Mouse (Mus musculus) cerebellum, adult 18-20 months (tissue): ENCODE data around the gene Igfn1.

Experiments used
- DNase-seq, 2 experiments: peaks; one replicate each; pipeline ENCODE4 v3.0.0; 2021

The Igfn1 gene

DNA sequence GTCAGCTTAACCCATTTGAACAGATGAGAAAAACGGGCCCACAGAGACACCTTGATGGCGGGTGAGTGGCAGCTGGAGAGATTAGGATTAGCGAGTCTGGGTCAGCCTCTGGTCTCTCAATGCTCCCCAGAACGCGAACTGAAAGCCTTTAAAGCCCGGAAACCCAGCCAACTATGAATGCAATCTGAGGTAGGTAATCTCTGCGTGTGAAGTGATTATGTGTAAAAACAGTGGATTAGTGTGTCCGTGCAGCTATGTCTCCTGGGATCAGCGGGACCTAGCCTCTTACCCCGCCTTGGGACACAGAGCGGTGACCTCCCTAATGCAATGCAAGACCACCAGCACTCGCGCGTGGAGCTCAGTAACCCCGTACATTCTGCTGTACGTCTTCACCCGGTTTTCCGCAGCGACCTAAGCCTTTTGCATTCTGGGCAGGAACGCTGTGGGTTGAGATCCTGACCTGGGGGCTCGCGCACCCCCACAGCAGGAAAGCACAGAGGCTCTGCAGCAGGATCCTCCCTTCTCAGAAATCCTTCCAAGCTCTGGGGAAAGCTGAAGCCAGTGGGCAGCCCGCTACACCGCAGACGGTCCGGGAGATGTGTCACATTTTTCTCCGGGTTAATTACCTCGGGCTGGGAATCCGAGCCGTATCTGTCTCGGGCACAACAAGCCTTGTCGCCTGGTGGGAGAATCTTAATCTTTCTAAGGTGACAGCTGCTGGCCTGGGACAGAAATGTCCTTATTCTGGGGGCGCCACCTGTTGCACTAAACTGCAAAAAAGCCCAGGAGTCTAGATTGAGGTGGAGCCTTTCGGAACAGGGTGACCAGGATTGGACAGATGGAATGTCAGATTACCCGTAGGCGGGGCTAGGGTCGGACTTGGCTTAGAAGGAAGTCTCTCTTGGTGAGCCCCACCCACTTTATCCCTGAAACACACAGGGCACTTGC is 1.3 kb upstream of the Igfn1 start, which contains the start of gene Tmem9:
Gene Tmem9, plus strand, starts transcription at position 940 of the 948 bp plus-strand sequence.
- peak; percentile 26 to 35 for DNase-seq

DNA sequence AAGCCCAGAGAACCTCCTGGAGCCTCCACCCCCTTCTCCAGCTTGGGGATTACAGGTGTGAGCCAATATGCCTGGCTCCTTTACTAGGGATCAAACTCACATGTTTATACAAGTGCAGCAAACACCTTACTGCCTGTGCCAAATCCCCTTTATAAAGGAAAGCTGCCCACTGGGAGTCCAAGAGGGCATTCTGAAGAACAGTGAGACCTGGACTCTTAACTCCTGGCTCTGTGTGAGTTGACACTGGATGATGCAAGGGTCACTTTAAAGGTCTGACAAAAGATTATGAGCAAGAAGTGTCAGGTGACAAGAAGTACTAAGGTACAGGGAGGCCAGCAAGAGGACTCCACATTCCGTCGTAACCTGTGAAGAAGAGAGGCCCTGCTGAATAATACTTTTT is 4.7 kb downstream of the Igfn1 start:
- DNase-seq, result no peak

DNA sequence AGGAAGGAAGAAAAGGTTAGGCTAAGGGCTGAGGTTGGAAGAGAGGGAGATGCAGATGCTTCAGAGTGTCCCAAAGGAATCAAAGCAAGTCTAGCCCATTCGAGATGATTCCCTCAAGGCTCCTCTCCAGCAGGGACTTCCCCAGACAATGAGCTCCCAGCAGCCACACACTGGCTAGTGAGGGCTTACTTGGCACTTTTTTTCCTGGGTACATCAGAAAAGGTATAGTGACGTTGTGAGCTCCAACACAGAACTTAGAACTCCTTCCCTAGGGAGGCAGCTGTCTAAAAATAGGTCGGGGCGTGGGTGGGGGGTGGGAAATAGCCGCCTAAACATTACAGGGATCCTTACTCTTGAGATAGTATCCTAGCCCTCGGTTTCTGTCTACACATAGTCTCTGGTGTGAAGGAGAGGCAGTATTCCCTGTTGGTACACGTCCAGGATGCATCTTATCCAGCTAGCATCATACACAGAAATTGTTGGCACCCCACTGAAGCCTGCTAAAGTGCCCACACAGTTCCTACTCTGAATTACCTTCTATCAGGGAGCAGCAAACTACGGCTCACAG is 6.3 kb downstream of the Igfn1 start:
- no peak for DNase-seq

DNA sequence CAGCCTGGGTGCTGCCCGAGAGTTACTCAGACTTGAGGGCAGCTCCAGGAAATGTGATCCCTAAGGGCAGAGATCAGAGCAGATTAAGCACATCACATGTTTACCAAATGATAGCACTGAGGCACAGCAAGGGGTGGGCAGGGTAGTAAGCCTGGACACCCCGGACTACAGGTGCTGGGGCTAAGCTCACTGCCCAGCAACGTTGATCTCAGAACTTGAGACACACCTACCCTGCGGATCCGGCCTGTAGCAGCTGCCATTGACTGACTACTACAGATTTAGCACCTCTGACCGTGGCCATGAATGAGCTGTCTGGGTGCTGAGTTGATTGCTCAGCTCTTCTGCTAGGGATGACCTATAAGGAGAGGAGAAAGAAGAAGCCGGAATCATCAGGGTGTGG is 8.6 kb downstream of the Igfn1 start:
- no peak for DNase-seq

DNA sequence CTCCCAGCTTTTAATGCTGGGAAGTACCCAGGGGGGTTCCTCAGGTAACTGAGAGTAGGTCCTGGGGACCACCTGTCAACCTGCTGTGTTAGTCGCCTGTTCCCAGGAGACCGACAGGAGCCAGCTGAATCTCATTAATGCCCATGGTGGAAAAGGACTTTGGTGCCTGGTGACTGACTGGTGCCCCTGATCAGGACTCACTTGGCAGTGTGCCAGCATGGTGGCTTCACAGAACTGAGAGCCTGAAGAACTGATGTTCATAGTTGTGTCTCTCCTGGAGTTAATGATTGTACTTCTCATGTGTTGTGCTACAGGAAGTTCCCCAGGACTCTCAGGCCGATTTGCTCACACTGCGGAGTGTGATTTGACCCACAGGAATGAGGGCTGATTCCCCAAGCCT is 12.7 kb downstream of the Igfn1 start:
- no peak for DNase-seq

DNA sequence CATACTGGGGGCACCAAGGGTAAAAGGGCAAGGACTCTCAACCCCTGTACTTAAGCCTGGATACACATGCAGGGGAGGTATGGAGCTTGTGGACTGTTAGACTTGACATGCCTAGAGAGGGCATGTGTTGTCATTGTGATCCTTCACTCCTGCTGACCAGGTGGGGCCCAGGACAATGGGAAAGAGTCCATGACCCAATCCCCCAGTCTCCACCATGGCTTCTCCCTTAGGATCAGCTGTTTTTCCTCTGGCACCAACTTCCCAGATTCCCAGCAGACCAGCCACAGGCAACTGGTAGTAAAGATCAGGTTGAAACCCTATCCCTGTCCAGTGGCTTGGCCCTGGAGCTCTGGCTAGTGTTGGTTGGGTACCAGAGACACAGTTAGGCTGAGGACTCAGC is 16.3 kb downstream of the Igfn1 start:
- DNase-seq, result no peak

GRCm38 (mm10) chr1:135984105-135984504 is 22.0 kb downstream of the Igfn1 start:
- DNase-seq, result no peak

DNA sequence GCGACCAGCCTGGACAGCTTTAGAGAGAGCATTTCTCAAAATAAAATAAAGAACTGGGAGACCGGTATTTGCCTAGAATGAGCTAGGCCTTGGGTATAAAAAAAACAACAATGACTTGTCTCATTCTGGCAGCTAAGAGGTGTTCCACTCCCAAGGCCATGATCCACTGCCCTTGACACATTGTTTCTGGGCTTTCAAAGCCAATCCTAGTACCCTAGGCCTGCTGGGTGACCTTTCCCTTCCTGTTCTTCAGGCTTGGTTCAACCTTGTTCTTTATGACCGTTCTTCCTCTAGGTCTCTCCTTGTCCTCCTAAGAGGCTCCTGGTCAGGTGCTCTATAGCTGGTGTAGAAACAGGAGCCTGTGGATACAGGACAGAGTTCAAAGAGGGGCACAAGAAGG is 33.6 kb downstream of the Igfn1 start:
- no peak for DNase-seq

GRCm38 (mm10) chr1:135970486-135970885 is 35.7 kb downstream of the Igfn1 start:
- DNase-seq, result peak; percentile 79 to 83

DNA sequence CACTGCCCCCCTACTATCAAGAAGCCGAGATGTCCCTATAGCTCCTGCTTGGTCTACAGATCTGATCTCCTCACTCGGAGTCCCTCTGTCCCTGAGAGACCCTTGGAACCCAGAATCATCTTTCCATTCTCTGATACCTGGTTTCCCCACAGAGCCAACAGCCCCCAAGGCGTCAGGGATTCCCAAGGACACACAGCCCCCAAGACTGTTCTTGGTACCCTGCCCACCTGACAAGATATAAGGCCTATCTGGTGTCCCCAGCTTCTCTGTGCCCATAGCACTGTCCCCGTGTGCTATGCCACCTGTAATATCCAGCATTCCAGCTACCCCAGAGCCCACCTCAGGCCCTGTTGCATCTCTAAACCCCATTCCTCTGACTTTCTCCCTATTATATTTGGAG is 38.4 kb downstream of the Igfn1 start:
- DNase-seq, result no peak

- DNase-seq, result no peak
These were observed 41.6 kb downstream of the Igfn1 start for GRCm38 (mm10) chr1:135964561-135964960.

GRCm38 (mm10) chr1:135963177-135963576 is 43.0 kb downstream of the Igfn1 start:
- no peak for DNase-seq

- peak in 1 of 2 experiments; percentile 39 for DNase-seq
These were observed 47.7 kb downstream of the Igfn1 start for GRCm38 (mm10) chr1:135958483-135958882.

DNA sequence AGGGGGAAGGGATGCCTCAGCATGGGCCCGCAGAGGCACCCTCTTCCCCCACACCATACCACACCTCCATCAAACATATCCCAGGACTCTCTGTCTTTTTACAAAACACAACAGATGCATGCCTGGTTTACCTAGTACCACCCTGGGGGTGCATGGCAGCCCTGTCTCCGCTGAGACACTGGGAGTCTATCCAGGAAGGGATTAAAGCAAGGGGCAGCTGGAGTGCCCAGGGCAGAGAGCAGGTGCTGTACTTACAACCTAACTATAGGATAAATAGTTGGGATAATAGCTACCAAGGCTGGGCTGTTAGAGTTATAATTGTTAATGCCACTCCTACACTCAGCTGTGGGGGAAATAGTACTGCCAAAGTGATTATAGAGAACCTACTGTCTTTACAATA is 57.3 kb downstream of the Igfn1 start:
- no peak for DNase-seq

- no peak for DNase-seq
These were observed 59.9 kb downstream of the Igfn1 start for GRCm38 (mm10) chr1:135946247-135946646.

- peak; percentile 51 to 52 for DNase-seq
These were observed 60.4 kb downstream of the Igfn1 start for GRCm38 (mm10) chr1:135945711-135946110.

DNA sequence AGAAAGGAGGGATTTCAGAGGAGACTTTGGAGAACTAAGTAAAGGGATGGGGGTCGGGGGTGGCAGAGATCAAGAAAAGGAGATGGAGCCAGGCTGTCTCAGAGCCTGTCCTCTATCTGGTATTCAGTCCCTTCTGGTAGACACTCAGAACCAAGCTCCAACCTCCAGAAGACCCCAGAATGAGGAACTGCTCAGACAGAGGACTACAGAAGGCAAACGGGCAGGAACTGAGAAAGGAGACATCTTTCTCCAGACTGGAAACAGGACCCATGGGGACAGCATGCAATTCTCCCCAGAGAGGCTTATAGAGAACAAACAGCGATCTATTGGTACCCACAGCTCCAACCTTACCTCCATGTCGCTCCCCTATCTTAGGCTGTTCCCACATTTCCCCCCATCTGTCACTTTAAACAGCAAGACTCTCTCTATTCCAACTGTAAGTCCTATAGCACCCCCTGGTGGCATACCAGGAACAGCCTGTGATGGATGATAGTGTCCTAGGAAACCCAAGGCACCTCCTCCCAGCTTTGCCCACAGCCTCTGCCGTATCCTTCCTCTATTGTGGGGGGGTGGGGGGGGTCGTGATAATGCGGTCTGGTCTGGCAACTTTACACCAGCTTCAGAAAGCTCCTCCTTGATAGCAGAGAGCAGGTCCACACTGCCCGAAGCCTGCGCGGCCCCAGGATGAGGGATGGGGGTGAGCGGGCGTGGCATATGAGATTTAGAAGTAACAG is 61.4 kb downstream of the Igfn1 start:
- peak; percentile 83 to 87 for DNase-seq

GRCm38 (mm10) chr1:135943713-135944112 is 62.4 kb downstream of the Igfn1 start:
- no peak for DNase-seq

GRCm38 (mm10) chr1:135942116-135942515 is 64.0 kb downstream of the Igfn1 start:
- DNase-seq, result no peak

DNA sequence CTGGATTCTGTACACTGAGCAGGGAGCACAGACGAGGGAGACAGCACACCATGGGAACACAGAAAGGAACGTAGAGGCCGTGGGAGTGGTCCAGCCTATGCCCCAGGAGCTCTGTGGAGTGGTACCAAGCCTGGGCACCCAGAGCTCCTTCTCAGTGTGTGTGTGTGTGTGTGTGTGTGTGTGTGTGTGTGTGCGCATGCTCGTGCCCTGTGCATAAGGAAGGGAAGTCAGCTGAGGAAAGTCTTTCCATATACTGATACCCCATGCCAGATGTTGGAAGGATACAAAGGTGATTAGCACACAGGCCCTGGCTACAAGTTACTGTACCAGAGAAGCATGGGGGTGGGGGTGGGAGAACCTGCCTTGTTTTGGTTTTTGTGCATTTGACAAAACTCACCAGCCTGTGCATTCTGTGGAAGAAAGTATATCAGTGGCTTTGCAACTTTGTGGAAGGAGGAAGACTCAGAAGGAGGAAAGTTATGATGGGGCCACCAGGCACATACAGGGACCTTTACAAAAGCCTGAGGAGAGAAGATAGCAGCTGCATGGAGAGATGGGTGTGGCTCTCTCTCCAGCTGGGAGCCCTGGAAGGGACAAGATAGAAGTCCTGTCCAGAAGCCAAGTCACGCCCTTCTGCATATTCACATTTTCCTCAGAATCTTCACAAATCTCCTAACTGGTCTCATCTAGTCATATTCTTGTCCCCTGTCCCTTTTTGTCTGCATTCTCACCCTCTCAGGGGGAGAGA is 64.7 kb downstream of the Igfn1 start:
- no peak for DNase-seq

GRCm38 (mm10) chr1:135936091-135936490 is 70.1 kb downstream of the Igfn1 start:
- DNase-seq, result no peak

GRCm38 (mm10) chr1:135933704-135934293 is 72.3 kb downstream of the Igfn1 start:
- no peak for DNase-seq
